Mouse (Mus musculus) intestine, embryonic 14.5 days (tissue): ENCODE data around the gene Adcy3. TPM values are rescaled to one million over a fixed set of nuclear protein-coding genes. Genes with fewer than 3 reads are reported as not detected.

Source experiments
- ATAC-seq: fragments of 200-750 bp; cut with Nextera tagmentation; replicated peaks from 2 replicates; pipeline ENCODE4 v1.8.0; 2017; ENCODE audit warnings: low read depth, moderate number of reproducible peaks, moderate TSS enrichment, moderate library complexity; ENCODE audit not compliant: low FRiP score, low TSS enrichment
- DNase-seq: peaks from one replicate; pipeline ENCODE4 v3.0.0-alpha.2; 2018; ENCODE audit warnings: low spot score
- H3K27ac ChIP-seq: fragments of 300-500 bp; sonication (generic); 2 replicates; pipeline ENCODE4 v1.5.1; 2014; ENCODE audit warnings: low read depth, mild to moderate bottlenecking, control low read depth
- H3K27me3 ChIP-seq: fragments of 300-500 bp; sonication (generic); replicated peaks from 2 replicates; pipeline ENCODE4 v1.6.1; 2014; ENCODE audit warnings: low read length, control low read depth; ENCODE audit not compliant: control insufficient read depth, insufficient read depth
- H3K36me3 ChIP-seq: fragments of 300-500 bp; sonication (generic); 2 replicates; pipeline ENCODE4 v1.6.1; 2014; ENCODE audit warnings: low read length, control low read depth; ENCODE audit not compliant: control insufficient read depth, insufficient read depth
- H3K4me1 ChIP-seq: fragments of 300-500 bp; sonication (generic); replicated peaks from 2 replicates; pipeline ENCODE4 v1.6.1; 2014; ENCODE audit warnings: low read length, control low read depth, mixed read lengths; ENCODE audit not compliant: control insufficient read depth, insufficient read depth
- H3K4me2 ChIP-seq: fragments of 300-500 bp; sonication (generic); 2 replicates; pipeline ENCODE4 v1.6.1; 2014; ENCODE audit warnings: low read length
- H3K4me3 ChIP-seq: fragments of 300-500 bp; sonication (generic); 2 replicates; pipeline ENCODE4 v1.5.1; 2014; ENCODE audit warnings: low read depth, low read length, control low read depth, mixed read lengths
- H3K9ac ChIP-seq: fragments of 300-500 bp; sonication (generic); 2 replicates; pipeline ENCODE4 v1.6.1; 2014; ENCODE audit warnings: mild to moderate bottlenecking, low read length
- H3K9me3 ChIP-seq: fragments of 300-500 bp; sonication (generic); 2 replicates; pipeline ENCODE4 v1.6.1; 2016; ENCODE audit warnings: low read length, control low read depth; ENCODE audit not compliant: control insufficient read depth
- WGBS: fragments of 180-500 bp; shearing (Covaris S2); extraction: QIAGEN DNeasy Blood & Tissue Kit; methylation state at CpG from one replicate; pipeline ENCODE4 v1.1.7; 2014; 5-methylcytosine and 5-hydroxymethylcytosine counted together
- polyA plus RNA-seq: library from polyadenylated mRNA; unstranded; fragments of >200 nt; fragmentation: Nextera tagmentation; extraction: Ambion mirVana; gene quantifications from 2 replicates; pipeline ENCODE4 v1.2.1, GENCODE M21; 2014

Gene Adcy3
- polyA plus RNA-seq, 1 experiment from 2014 or later: 7.1 TPM

GRCm38 (mm10) chr12:4206106-4206505 is 73.2 kb downstream of the Adcy3 start:
- DNase-seq (no peak), ATAC-seq (no peak)
- 91% methylated on average over 11 of the region's 11 CpGs for WGBS
- no peak overlapping the region for H3K27ac ChIP-seq
- H3K9me3 ChIP-seq: no peaks in the 10 kb centered on the region
- H3K4me2 ChIP-seq: no peak overlapping the region
- H3K4me3 ChIP-seq: no peak overlapping the region
- peaks cover 73% of the 10 kb centered on the region for H3K36me3 ChIP-seq
- no peaks in the 10 kb centered on the region for H3K27me3 ChIP-seq
- H3K9ac ChIP-seq: no peak overlapping the region
- H3K4me1 ChIP-seq: no peaks in the 10 kb centered on the region

GRCm38 (mm10) chr12:4208405-4209133 is 75.7 kb downstream of the Adcy3 start:
- DNase-seq: peak; percentile 62
- H3K4me3 ChIP-seq: no peak overlapping the region
- no peaks in the 10 kb centered on the region for H3K9me3 ChIP-seq
- peaks cover 83% of the 10 kb centered on the region for H3K36me3 ChIP-seq
- no peaks in the 10 kb centered on the region for H3K27me3 ChIP-seq
- WGBS: 80% methylated on average over 15 of the region's 15 CpGs
- H3K9ac ChIP-seq: no peak overlapping the region
- no peaks in the 10 kb centered on the region for H3K4me1 ChIP-seq
- 0 out of 2 replicates have a peak, but pooled peaks have one; percentile 47 for ATAC-seq
- no peak overlapping the region for H3K27ac ChIP-seq
- no peak overlapping the region for H3K4me2 ChIP-seq

DNA sequence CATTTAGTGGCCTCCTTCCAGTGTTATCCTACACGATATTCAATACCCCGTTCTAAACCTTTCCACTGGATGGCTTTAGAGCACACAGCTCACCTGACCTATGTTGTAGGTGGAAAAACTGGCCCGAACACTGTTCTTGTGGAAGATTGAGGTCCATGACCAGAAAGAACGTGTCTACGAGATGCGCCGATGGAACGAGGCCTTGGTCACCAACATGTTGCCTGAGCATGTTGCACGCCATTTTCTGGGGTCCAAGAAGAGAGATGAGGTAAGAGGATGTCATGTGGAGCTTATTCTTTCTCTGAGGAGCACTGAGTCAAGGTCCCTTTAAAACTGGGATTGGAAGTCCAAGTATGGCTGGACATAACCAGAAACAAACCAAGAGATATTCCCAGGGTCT is 76.3 kb downstream of the Adcy3 start:
- ATAC-seq (no peak), DNase-seq (no peak)
- no peak overlapping the region for H3K4me2 ChIP-seq
- peaks cover 90% of the 10 kb centered on the region for H3K36me3 ChIP-seq
- no peaks in the 10 kb centered on the region for H3K4me1 ChIP-seq
- H3K9me3 ChIP-seq: no peaks in the 10 kb centered on the region
- no peak overlapping the region for H3K27ac ChIP-seq
- no peaks in the 10 kb centered on the region for H3K27me3 ChIP-seq
- 95% methylated on average over 9 of the region's 9 CpGs for WGBS
- H3K9ac ChIP-seq: no peak overlapping the region
- no peak overlapping the region for H3K4me3 ChIP-seq

GRCm38 (mm10) chr12:4211174-4211573 is 78.3 kb downstream of the Adcy3 start:
- Histone ChIP-seq H3K9ac (no peak overlapping the region), H3K4me2 (no peak overlapping the region), H3K4me1 (no peaks in the 10 kb centered on the region), H3K36me3 (peaks cover 93% of the 10 kb centered on the region), H3K4me3 (no peak overlapping the region), H3K27me3 (no peaks in the 10 kb centered on the region), H3K9me3 (no peaks in the 10 kb centered on the region), H3K27ac (no peak overlapping the region)
- DNase-seq: no peak
- 86% methylated on average over 9 of the region's 9 CpGs for WGBS
- ATAC-seq: no peak

- ATAC-seq: no peak
- no peak overlapping the region for H3K4me2 ChIP-seq
- no peak for DNase-seq
- WGBS: 73% methylated on average over 8 of the region's 8 CpGs
- H3K9me3 ChIP-seq: no peaks in the 10 kb centered on the region
- no peaks in the 10 kb centered on the region for H3K4me1 ChIP-seq
- no peak overlapping the region for H3K9ac ChIP-seq
- no peaks in the 10 kb centered on the region for H3K27me3 ChIP-seq
- H3K27ac ChIP-seq: no peak overlapping the region
- peaks cover 86% of the 10 kb centered on the region for H3K36me3 ChIP-seq
- no peak overlapping the region for H3K4me3 ChIP-seq
These were observed 80.0 kb downstream of the Adcy3 start for GRCm38 (mm10) chr12:4212908-4213307.

DNA sequence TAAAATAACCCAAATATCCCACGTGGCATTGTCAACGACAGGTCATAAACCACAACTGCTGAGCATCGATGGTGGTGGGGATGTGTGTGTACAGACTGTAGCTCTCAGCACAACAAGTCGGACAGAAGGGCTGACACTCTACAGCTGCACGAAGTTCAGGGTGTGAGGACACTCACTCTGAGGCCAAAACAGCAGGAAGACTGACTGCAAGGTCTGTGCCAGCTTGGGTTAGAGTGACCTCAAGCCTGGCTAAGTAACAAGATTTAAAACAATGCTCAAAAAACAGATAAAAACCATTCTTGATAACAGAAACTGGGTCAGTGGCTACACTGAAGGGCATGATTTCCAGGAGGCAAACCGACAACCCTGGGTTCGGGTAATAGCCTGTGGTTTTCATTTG is 97.3 kb downstream of the Adcy3 start:
- H3K4me1 ChIP-seq: peaks cover 8% of the 10 kb centered on the region

GRCm38 (mm10) chr12:4232777-4233176 is 99.9 kb downstream of the Adcy3 start:
- WGBS: 45% methylated on average over 4 of the region's 4 CpGs
- DNase-seq: no peak
- Histone ChIP-seq H3K9me3 (no peaks in the 10 kb centered on the region), H3K9ac (peak overlapping the region; percentile 63), H3K4me2 (peak overlapping the region; percentile 57), H3K4me3 (peak overlapping the region; percentile 57), H3K27me3 (no peaks in the 10 kb centered on the region), H3K36me3 (peaks cover 24% of the 10 kb centered on the region), H3K4me1 (peaks cover 8% of the 10 kb centered on the region), H3K27ac (no peak overlapping the region)
- ATAC-seq: no peak

More for the DNA sequence above, 97.3 kb downstream of the Adcy3 start:
- H3K36me3 ChIP-seq: peaks cover 41% of the 10 kb centered on the region
- H3K27me3 ChIP-seq: no peaks in the 10 kb centered on the region
- H3K9me3 ChIP-seq: no peaks in the 10 kb centered on the region
- no peak for ATAC-seq
- H3K27ac ChIP-seq: no peak overlapping the region
- H3K9ac ChIP-seq: no peak overlapping the region
- no peak overlapping the region for H3K4me3 ChIP-seq
- 93% methylated on average over 7 of the region's 7 CpGs for WGBS
- H3K4me2 ChIP-seq: no peak overlapping the region
- DNase-seq: no peak

GRCm38 (mm10) chr12:4233572-4234508 is 100.9 kb downstream of the Adcy3 start, which contains the start of the genes Ptrhd1 and Cenpo:
Gene Ptrhd1, plus strand, starts transcription at chr12:4234027.
Gene Cenpo, minus strand, starts transcription at chr12:4234294.
- Histone ChIP-seq H3K4me1 (peaks cover 8% of the 10 kb centered on the region), H3K27me3 (no peaks in the 10 kb centered on the region), H3K9ac (peak within 1 kb of the TSS; percentile 63), H3K9me3 (no peaks in the 10 kb centered on the region), H3K36me3 (peaks cover 20% of the 10 kb centered on the region; the same call in 1 of the 2 replicates), H3K4me3 (peak within 1 kb of the TSS; percentile 57), H3K27ac (peak within 1 kb of the TSS; percentile 92), H3K4me2 (peak within 1 kb of the TSS; percentile 57)
- WGBS: under 1% methylated on average over 50 of the region's 50 CpGs
- peak; percentile 99 for ATAC-seq
- DNase-seq: peak; percentile 99
